Mouse (Mus musculus) mesoderm, embryonic 11.5 days (tissue): ENCODE measurements at regions not wholly inside any gene's neighbourhood (a gene's known extent, or its start where the extent isn't known, plus 50 kb on each side); places are given as distances from the start of the nearest gene placed in this dataset.

ENCODE experiments used
- DNase-seq: peaks from one replicate; pipeline ENCODE4 v3.0.0-alpha.2; 2012; ENCODE audit warnings: low read depth, low spot score

- DNase-seq = no peak
Observed at GRCm38 (mm10) chr6:36058206-36058605, 329.7 kb upstream of the Chrm2 start.

GRCm38 (mm10) chr6:36060411-36060810 lies 327.5 kb upstream of the Chrm2 start:
- no peak for DNase-seq

- no peak for DNase-seq
Observed at GRCm38 (mm10) chr6:36064919-36065318, 323.0 kb upstream of the Chrm2 start.

GRCm38 (mm10) chr6:36068690-36069089 lies 319.2 kb upstream of the Chrm2 start:
- no peak for DNase-seq

- DNase-seq = no peak
Observed at GRCm38 (mm10) chr6:36079559-36079958, 308.3 kb upstream of the Chrm2 start.

- DNase-seq = no peak
Observed at GRCm38 (mm10) chr6:36093584-36093983, 294.3 kb upstream of the Chrm2 start.

- no peak for DNase-seq
Observed at GRCm38 (mm10) chr6:36094075-36094474, 293.8 kb upstream of the Chrm2 start.

- DNase-seq = no peak
Observed at GRCm38 (mm10) chr6:36097391-36097790, 290.5 kb upstream of the Chrm2 start.

GRCm38 (mm10) chr6:36098179-36098578 lies 289.7 kb upstream of the Chrm2 start:
- DNase-seq = peak; percentile 12

- no peak for DNase-seq
Observed at GRCm38 (mm10) chr6:36108830-36109229, 279.1 kb upstream of the Chrm2 start.

- DNase-seq = no peak
Observed at GRCm38 (mm10) chr6:36137223-36137622, 250.7 kb upstream of the Chrm2 start.

- no peak for DNase-seq
Observed at GRCm38 (mm10) chr6:36147267-36147666, 240.6 kb upstream of the Chrm2 start.

GRCm38 (mm10) chr6:36174514-36174913 lies 213.4 kb upstream of the Chrm2 start:
- no peak for DNase-seq

- no peak for DNase-seq
Observed at GRCm38 (mm10) chr6:36175112-36175511, 212.8 kb upstream of the Chrm2 start.

GRCm38 (mm10) chr6:36179895-36180294 lies 208.0 kb upstream of the Chrm2 start:
- DNase-seq = no peak

GRCm38 (mm10) chr6:36182698-36183097 lies 205.2 kb upstream of the Chrm2 start:
- DNase-seq = no peak

- no peak for DNase-seq
Observed at GRCm38 (mm10) chr6:36206666-36207065, 181.2 kb upstream of the Chrm2 start.

GRCm38 (mm10) chr6:36221308-36221707 lies 166.6 kb upstream of the Chrm2 start:
- no peak for DNase-seq

- DNase-seq = no peak
Observed at GRCm38 (mm10) chr6:36234438-36234837, 153.4 kb upstream of the Chrm2 start.

GRCm38 (mm10) chr6:36247027-36247426 lies 140.9 kb upstream of the Chrm2 start:
- DNase-seq = no peak

- no peak for DNase-seq
Observed at GRCm38 (mm10) chr6:36248219-36248618, 139.7 kb upstream of the Chrm2 start.

GRCm38 (mm10) chr6:36249047-36249446 lies 138.8 kb upstream of the Chrm2 start:
- peak; percentile 60 for DNase-seq

- DNase-seq = no peak
Observed at GRCm38 (mm10) chr6:36266717-36267402, 121.0 kb upstream of the Chrm2 start.

- DNase-seq = no peak
Observed at GRCm38 (mm10) chr6:36286664-36287063, 101.2 kb upstream of the Chrm2 start.
